Mouse (Mus musculus) kidney, embryonic 16.5 days (tissue): ENCODE data around the gene Ryr1. TPM values are rescaled to one million over a fixed set of nuclear protein-coding genes. Genes with fewer than 3 reads are reported as not detected.

Experiments
- ATAC-seq: fragments of 200-750 bp; cut with Nextera tagmentation; 2 replicates; pipeline ENCODE4 v1.8.0; 2017; ENCODE audit warnings: moderate TSS enrichment; ENCODE audit not compliant: low FRiP score, low TSS enrichment
- H3K27ac ChIP-seq: fragments of 300-500 bp; sonication (generic); 2 replicates; pipeline ENCODE4 v1.5.1; 2014; ENCODE audit warnings: low read length
- H3K27me3 ChIP-seq: fragments of 300-500 bp; sonication (generic); 2 replicates; pipeline ENCODE4 v1.6.1; 2014; ENCODE audit warnings: low read length, control low read depth, mixed read lengths; ENCODE audit not compliant: insufficient read depth
- H3K36me3 ChIP-seq: fragments of 300-500 bp; sonication (generic); 2 replicates; pipeline ENCODE4 v1.6.1; 2014; ENCODE audit warnings: low read length, control low read depth, mixed read lengths; ENCODE audit not compliant: insufficient read depth
- H3K4me1 ChIP-seq: fragments of 300-500 bp; sonication (generic); 2 replicates; pipeline ENCODE4 v1.6.1; 2014; ENCODE audit warnings: low read length, control low read depth, mixed read lengths; ENCODE audit not compliant: insufficient read depth
- H3K4me2 ChIP-seq: fragments of 300-500 bp; sonication (generic); replicated peaks from 2 replicates; pipeline ENCODE4 v1.6.1; 2014; ENCODE audit warnings: low read depth, low read length
- H3K4me3 ChIP-seq: fragments of 300-500 bp; sonication (generic); 2 replicates; pipeline ENCODE4 v1.5.1; 2014; ENCODE audit warnings: mild to moderate bottlenecking, low read length
- H3K9ac ChIP-seq: fragments of 300-500 bp; sonication (generic); replicated peaks from 2 replicates; pipeline ENCODE4 v1.6.1; 2014; ENCODE audit warnings: low read length
- H3K9me3 ChIP-seq: fragments of 300-500 bp; sonication (generic); 2 replicates; pipeline ENCODE4 v1.6.1; 2016; ENCODE audit warnings: low read length, control low read depth
- WGBS: fragments of 180-500 bp; shearing (Covaris S2); extraction: QIAGEN DNeasy Blood & Tissue Kit; methylation state at CpG from one replicate; pipeline ENCODE4 v1.1.7; 2014; 5-methylcytosine and 5-hydroxymethylcytosine counted together
- polyA plus RNA-seq: library from polyadenylated mRNA; unstranded; fragments of >200 nt; fragmentation: Nextera tagmentation; extraction: Ambion mirVana; gene quantifications from 2 replicates; pipeline ENCODE4 v1.2.1, GENCODE M21; 2015

Ryr1 gene
- polyA plus RNA-seq, 1 experiment from 2014 or later, result 0.97 TPM

- WGBS, result 80% methylated on average over 7 of the region's 7 CpGs
- ATAC-seq, result no peak
Observed at GRCm38 (mm10) chr7:29025566-29025965, 99.4 kb downstream of the Ryr1 start.

GRCm38 (mm10) chr7:29023514-29023913, 101.5 kb downstream of the Ryr1 start:
- no peaks in the 10 kb centered on the region for H3K36me3 ChIP-seq
- no peak overlapping the region for H3K27ac ChIP-seq
- no peak for ATAC-seq
- peaks cover 4% of the 10 kb centered on the region for H3K4me1 ChIP-seq
- no peak overlapping the region for H3K4me2 ChIP-seq
- H3K9me3 ChIP-seq, result no peaks in the 10 kb centered on the region
- H3K27me3 ChIP-seq, result peaks cover 26% of the 10 kb centered on the region
- WGBS, result 88% methylated on average over 8 of the region's 8 CpGs
- H3K9ac ChIP-seq, result no peak overlapping the region
- no peak overlapping the region for H3K4me3 ChIP-seq

More at GRCm38 (mm10) chr7:29025566-29025965, 99.4 kb downstream of the Ryr1 start:
- Histone ChIP-seq H3K4me2 (no peak overlapping the region), H3K36me3 (no peaks in the 10 kb centered on the region), H3K4me3 (no peak overlapping the region), H3K27me3 (peaks cover 6% of the 10 kb centered on the region), H3K27ac (no peak overlapping the region), H3K4me1 (no peaks in the 10 kb centered on the region), H3K9me3 (no peaks in the 10 kb centered on the region), H3K9ac (no peak overlapping the region)

- Histone ChIP-seq H3K36me3 (no peaks in the 10 kb centered on the region), H3K4me2 (no peak overlapping the region), H3K27me3 (peaks cover 32% of the 10 kb centered on the region), H3K9ac (no peak overlapping the region), H3K4me3 (no peak overlapping the region), H3K9me3 (no peaks in the 10 kb centered on the region), H3K4me1 (peaks cover 4% of the 10 kb centered on the region), H3K27ac (no peak overlapping the region)
- no peak for ATAC-seq
- 81% methylated on average over 8 of the region's 8 CpGs for WGBS
Observed at GRCm38 (mm10) chr7:29022479-29022878, 102.5 kb downstream of the Ryr1 start.

GRCm38 (mm10) chr7:29019447-29020220, 105.3 kb downstream of the Ryr1 start:
- no peak overlapping the region for H3K27ac ChIP-seq
- peaks cover 5% of the 10 kb centered on the region for H3K9me3 ChIP-seq
- peak overlapping the region; percentile 46 for H3K9ac ChIP-seq
- peak overlapping the region; percentile 46 for H3K4me3 ChIP-seq
- no peak for ATAC-seq
- peak overlapping the region; percentile 71 for H3K4me2 ChIP-seq
- peaks cover 4% of the 10 kb centered on the region for H3K4me1 ChIP-seq
- peaks cover 32% of the 10 kb centered on the region for H3K27me3 ChIP-seq
- H3K36me3 ChIP-seq, result no peaks in the 10 kb centered on the region
- 2% methylated on average over 79 of the region's 88 CpGs for WGBS

GRCm38 (mm10) chr7:29017222-29017621, 107.8 kb downstream of the Ryr1 start:
- H3K4me1 ChIP-seq, result peaks cover 4% of the 10 kb centered on the region
- H3K27me3 ChIP-seq, result peaks cover 32% of the 10 kb centered on the region
- H3K4me2 ChIP-seq, result no peak overlapping the region
- H3K36me3 ChIP-seq, result no peaks in the 10 kb centered on the region
- H3K9ac ChIP-seq, result no peak overlapping the region
- H3K9me3 ChIP-seq, result peaks cover 6% of the 10 kb centered on the region
- H3K27ac ChIP-seq, result no peak overlapping the region
- ATAC-seq, result no peak
- WGBS, result 87% methylated on average over 7 of the region's 7 CpGs
- no peak overlapping the region for H3K4me3 ChIP-seq

GRCm38 (mm10) chr7:29016440-29016839, 108.5 kb downstream of the Ryr1 start:
- no peak overlapping the region for H3K9ac ChIP-seq
- peaks cover 6% of the 10 kb centered on the region for H3K9me3 ChIP-seq
- no peak overlapping the region for H3K4me2 ChIP-seq
- WGBS, result 84% methylated on average over 7 of the region's 7 CpGs
- H3K4me3 ChIP-seq, result no peak overlapping the region
- no peak for ATAC-seq
- H3K27ac ChIP-seq, result no peak overlapping the region
- H3K27me3 ChIP-seq, result peaks cover 32% of the 10 kb centered on the region
- peaks cover 4% of the 10 kb centered on the region for H3K4me1 ChIP-seq
- no peaks in the 10 kb centered on the region for H3K36me3 ChIP-seq

GRCm38 (mm10) chr7:29014984-29015383, 110.0 kb downstream of the Ryr1 start:
- Histone ChIP-seq H3K36me3 (no peaks in the 10 kb centered on the region), H3K9me3 (peaks cover 6% of the 10 kb centered on the region), H3K4me1 (peaks cover 4% of the 10 kb centered on the region), H3K4me2 (no peak overlapping the region), H3K4me3 (no peak overlapping the region), H3K9ac (no peak overlapping the region), H3K27me3 (peaks cover 20% of the 10 kb centered on the region), H3K27ac (no peak overlapping the region)
- 93% methylated on average over 1 of the region's 1 CpGs for WGBS
- ATAC-seq, result no peak

GRCm38 (mm10) chr7:29008714-29009113, 116.3 kb downstream of the Ryr1 start:
- H3K27ac ChIP-seq, result no peak overlapping the region
- ATAC-seq, result no peak
- WGBS, result 69% methylated on average over 9 of the region's 9 CpGs
- no peak overlapping the region for H3K4me2 ChIP-seq
- no peaks in the 10 kb centered on the region for H3K4me1 ChIP-seq
- no peaks in the 10 kb centered on the region for H3K27me3 ChIP-seq
- H3K9me3 ChIP-seq, result no peaks in the 10 kb centered on the region
- no peak overlapping the region for H3K4me3 ChIP-seq
- no peak overlapping the region for H3K9ac ChIP-seq
- no peaks in the 10 kb centered on the region for H3K36me3 ChIP-seq

GRCm38 (mm10) chr7:29008171-29008570, 116.8 kb downstream of the Ryr1 start:
- 93% methylated on average over 10 of the region's 10 CpGs for WGBS
- no peak overlapping the region for H3K4me2 ChIP-seq
- no peaks in the 10 kb centered on the region for H3K36me3 ChIP-seq
- no peaks in the 10 kb centered on the region for H3K9me3 ChIP-seq
- no peak overlapping the region for H3K9ac ChIP-seq
- H3K27me3 ChIP-seq, result no peaks in the 10 kb centered on the region
- no peak for ATAC-seq
- H3K4me3 ChIP-seq, result no peak overlapping the region
- no peak overlapping the region for H3K27ac ChIP-seq
- H3K4me1 ChIP-seq, result no peaks in the 10 kb centered on the region

GRCm38 (mm10) chr7:29007224-29008101, 117.5 kb downstream of the Ryr1 start:
- H3K27ac ChIP-seq, result no peak overlapping the region
- 77% methylated on average over 9 of the region's 9 CpGs for WGBS
- no peak overlapping the region for H3K4me3 ChIP-seq
- H3K9me3 ChIP-seq, result no peaks in the 10 kb centered on the region
- H3K4me1 ChIP-seq, result no peaks in the 10 kb centered on the region
- H3K4me2 ChIP-seq, result no peak overlapping the region
- no peak overlapping the region for H3K9ac ChIP-seq
- no peaks in the 10 kb centered on the region for H3K27me3 ChIP-seq
- no peaks in the 10 kb centered on the region for H3K36me3 ChIP-seq
- ATAC-seq, result no peak
